Mouse (Mus musculus): Measurements from ENCODE around the gene Sh3d21.
A peak's percentile ranks its signal among the peaks of the same experiment; 100 is the strongest.
"Not testable (repeated sequence)": the region's sequence is repeated elsewhere in the genome, so short reads cannot be mapped to it uniquely, and the experiment has no call there.

The Sh3d21 gene

DNA sequence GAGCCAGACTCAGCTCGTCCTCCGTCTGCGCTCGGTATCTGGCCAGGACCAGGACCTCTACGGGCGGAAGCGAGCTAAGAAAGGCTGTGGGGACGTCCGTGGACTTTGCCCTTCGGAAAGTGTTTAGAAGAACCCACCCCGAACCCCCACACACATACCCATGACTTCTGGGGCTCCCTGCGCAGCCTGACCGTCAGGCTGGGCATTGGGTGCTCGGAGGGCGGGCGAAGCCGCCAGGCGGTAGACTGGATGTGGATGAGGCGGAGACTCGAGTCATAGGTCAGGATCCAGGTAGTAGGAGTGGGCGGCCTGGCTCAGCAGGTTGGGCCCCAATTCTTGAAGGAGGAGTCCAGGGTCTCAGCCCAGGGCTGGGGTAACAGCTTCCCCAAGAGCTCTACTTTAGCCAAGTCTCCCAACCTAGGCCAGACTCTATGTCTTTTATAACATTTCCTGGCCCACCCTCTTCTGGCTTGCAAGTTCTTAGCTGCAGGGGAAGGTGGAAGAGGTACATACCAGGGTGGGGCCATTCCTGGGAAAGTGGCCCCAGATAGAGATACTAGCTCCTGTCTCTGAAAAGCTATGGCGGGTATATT lies at the start of gene Sh3d21:
Gene Sh3d21 (minus strand): TSS at position 425 of the 593 bp plus-strand sequence.
- no peak for DNase-seq (ENCODE audit: extremely low spot score, low read depth, low spot score)

DNA sequence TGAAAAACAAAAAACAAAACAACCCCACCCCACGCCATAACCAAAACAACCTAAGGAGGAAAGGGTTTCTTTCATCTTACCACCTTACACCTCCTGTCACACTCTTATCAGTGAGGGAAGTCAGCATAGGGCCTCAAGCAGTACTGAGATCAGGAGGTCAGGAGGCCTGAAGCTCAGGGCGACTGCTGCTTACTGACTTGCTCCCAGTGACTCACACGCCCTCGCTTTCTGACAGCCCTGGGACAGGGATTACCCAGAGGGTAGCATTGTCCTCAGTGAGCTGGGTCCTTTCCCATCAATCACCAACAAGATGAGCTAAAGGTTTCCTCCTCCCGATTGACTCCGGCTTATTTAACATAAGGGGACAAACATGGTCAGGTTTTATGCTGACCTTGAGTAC lies 43.8 kb upstream of the Sh3d21 start:
- no peak for DNase-seq (ENCODE audit: extremely low spot score, low read depth, low spot score)

DNA sequence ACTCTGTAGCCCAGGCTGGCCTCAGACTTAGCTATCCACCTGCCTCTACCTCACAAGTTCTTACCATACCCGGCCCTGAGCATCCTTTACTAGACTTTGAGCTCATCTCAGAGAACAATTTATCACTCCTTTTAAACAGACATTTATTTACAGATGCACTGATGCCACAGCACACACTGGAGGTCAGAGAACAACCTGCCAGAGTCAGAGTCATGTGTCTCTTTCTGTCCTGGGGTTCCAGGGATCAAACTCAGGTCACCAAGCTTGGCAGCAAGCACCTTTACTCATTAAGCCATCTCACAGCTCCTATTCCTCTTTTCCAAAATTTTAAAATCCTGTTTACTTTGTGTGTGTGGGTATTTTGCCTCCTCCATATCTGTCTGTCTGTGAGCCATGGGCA lies 42.1 kb upstream of the Sh3d21 start:
- no peak for DNase-seq (ENCODE audit: extremely low spot score, low read depth, low spot score)

DNA sequence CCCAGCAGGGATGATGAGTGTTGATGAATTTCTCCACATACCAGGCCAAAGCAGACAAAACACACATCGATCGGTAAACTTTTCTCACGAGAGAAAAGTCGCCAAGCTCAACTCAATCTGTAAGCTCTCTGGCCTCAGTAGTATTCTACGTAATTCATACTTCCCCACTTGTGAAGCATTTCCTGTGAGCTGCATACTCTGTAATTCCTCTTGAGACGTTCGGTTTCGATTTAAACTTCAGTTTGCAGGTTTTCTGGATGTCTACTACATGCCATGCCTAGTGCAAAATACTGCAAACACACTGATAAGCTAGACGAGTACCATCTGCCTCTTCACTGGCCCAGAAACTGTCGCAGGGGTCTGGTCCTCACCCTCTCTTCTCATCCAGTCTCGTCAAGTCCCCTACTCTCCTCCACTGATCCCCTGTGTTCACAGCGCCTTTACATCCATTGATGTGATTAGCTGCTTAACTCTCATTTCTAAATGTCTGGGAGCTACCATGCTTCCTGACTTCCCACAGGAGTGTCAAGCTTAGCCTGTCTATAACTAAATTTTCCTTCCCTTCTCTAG lies 41.5 kb upstream of the Sh3d21 start:
- DNase-seq (ENCODE audit: extremely low spot score, low read depth, low spot score), result no peak

GRCm38 (mm10) chr4:126204016-126204415 lies 40.7 kb upstream of the Sh3d21 start:
- no peak for DNase-seq (ENCODE audit: extremely low spot score, low read depth, low spot score)

GRCm38 (mm10) chr4:126203336-126203895 lies 40.1 kb upstream of the Sh3d21 start:
- DNase-seq (ENCODE audit: extremely low spot score, low read depth, low spot score), result no peak

DNA sequence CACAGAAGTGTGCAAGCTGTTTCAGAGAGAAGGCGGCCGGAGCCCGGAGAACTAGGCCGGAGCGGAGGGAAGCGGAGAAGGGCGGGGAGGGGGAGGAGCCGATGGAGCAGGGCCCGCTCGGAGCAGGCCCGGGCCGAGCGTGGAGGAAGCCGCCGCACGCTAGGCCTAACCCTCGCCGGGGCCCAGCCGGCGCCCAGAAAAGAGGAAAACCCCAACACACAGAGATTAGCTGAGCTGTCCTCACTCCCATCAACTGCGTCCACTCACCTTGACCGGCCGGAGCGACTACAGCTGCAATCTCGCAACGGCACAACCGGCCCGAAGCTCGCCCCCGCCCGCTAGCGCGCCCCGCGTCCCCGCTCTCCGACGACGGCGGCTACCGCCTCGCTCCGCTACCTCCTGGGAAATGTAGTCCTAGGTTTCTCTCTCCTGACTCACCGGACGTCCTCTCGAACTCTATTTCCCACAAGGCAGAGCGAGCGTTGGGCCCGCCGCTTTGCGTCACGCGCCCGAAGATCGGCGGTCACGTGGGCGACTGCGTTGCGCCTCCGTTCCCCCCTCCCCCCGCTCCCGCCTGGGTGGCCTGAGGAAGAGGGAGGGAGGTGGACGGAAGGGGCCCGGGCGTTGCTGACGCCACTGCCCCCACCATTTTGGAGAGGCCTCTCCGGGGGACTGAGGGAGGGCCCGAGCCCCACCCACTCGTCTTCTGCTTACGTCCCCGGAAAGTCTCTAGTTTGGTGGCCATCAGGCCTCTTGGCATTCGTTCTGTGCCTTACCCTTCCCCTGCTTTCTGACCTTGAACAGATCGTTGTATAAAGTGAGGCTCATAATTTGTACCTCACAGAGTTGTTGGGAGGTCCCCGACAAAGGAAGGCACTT lies 39.3 kb upstream of the Sh3d21 start, which contains the start of gene Thrap3:
Gene Thrap3 (minus strand): TSS at position 458 of the 879 bp plus-strand sequence.
- DNase-seq (ENCODE audit: extremely low spot score, low read depth, low spot score), result peak; percentile 92

- peak; percentile 46 for DNase-seq (ENCODE audit: extremely low spot score, low read depth, low spot score)
These were observed 38.4 kb upstream of the Sh3d21 start for GRCm38 (mm10) chr4:126201514-126202302.

DNA sequence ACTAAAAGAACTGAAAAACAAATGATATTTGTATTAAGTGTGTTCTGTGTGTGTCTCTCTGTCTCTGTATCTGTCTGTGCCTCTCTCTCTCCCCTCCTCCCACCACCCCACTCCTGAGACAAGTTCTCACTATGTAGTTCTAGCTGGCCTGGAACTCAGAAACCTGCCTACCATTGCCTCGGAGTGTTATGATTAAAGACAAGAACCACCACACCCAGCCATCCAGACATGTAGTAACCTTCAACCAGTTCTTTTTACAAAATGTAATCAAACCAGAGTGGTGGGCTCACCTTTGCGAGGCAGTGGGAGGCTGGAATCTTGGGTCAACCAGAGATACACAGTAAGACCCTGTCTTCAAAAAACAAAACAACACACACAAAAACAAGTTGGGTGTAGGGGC lies 37.4 kb upstream of the Sh3d21 start:
- no peak for DNase-seq (ENCODE audit: extremely low spot score, low read depth, low spot score)

DNA sequence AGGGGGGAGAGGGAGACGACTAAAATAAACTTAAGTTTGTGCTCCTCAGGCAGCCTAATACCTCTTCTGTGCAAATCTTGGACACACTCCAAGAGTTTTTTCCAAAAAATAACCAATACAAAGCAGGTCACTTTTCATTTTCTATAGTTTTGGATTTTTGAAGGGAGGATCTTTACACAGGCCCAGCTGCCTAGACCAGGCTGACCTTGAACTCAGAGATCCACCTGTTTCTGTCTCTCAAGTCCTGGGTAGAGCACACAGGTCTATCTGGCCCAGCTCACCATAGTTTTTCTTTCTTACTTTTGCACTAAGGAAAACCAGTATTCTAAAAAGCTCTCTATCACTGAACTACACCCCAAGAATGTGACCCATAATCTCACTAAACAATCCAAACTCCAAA lies 36.7 kb upstream of the Sh3d21 start:
- DNase-seq (ENCODE audit: extremely low spot score, low read depth, low spot score), result no peak

DNA sequence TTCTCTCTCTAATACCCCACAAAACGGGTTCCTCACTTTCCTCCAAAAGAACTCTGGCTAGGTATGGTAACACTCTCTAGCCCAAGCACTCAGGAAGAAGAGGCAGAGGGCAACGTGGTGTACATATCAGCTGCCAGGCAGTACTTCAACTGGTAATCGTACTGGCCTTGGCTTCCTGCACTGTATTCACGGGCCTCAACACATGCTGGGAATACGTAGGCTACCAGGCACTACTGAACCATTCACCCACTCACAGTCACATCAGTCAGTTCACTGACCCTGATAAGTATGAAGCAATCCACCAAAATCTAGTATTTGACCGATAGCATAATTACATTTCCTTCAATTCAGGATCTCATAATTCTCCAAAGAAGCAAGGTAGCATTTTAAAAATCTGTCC lies 36.3 kb upstream of the Sh3d21 start:
- DNase-seq (ENCODE audit: extremely low spot score, low read depth, low spot score), result no peak

GRCm38 (mm10) chr4:126197485-126197884 lies 34.2 kb upstream of the Sh3d21 start:
- DNase-seq (ENCODE audit: extremely low spot score, low read depth, low spot score), result no peak

DNA sequence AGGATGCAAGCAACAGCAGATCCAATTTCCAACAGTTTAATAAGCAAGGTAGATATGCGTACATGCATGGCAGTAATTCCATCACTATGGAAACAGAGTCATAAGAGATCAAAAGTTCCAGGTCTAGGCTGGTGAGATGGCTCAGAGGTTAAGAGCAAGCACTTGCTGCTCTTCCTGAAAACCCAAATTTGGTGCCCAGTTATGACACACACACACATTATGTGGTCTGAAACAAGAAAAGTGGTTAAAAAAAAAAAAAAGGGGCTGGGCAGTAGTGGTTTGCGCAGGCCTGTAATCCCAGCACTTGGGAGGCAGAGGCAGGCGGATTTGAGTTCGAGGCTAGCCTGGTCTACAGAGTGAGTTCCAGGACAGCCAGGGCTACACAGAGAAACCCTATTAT lies 31.6 kb upstream of the Sh3d21 start:
- no peak for DNase-seq (ENCODE audit: extremely low spot score, low read depth, low spot score)

GRCm38 (mm10) chr4:126194216-126194615 lies 30.9 kb upstream of the Sh3d21 start:
- no peak for DNase-seq (ENCODE audit: extremely low spot score, low read depth, low spot score)

GRCm38 (mm10) chr4:126190636-126191035 lies 27.3 kb upstream of the Sh3d21 start:
- no peak for DNase-seq (ENCODE audit: extremely low spot score, low read depth, low spot score)

DNA sequence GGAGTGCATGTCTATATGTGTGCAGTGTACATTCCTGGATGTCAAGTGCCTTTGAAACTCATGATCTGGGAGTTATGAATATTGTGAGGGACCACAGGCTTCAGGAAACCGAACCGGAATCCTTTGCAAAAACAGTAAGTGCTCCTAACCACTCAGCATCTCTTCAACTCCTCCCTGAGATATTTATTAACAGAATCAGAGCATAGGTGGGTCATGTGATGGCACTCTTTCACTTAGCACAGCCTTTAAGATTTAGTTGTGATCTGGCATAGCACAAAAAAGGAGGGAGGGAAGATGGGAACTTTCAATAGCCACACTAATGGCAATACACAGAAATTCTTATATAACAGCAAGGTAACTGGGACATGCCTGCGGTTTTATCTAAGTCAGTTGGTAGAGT lies 23.8 kb upstream of the Sh3d21 start:
- DNase-seq (ENCODE audit: extremely low spot score, low read depth, low spot score), result no peak

- DNase-seq (ENCODE audit: extremely low spot score, low read depth, low spot score), result no peak
These were observed 19.7 kb upstream of the Sh3d21 start for GRCm38 (mm10) chr4:126183034-126183433.

GRCm38 (mm10) chr4:126181170-126181957 lies 18.1 kb upstream of the Sh3d21 start:
- no peak for DNase-seq (ENCODE audit: extremely low spot score, low read depth, low spot score)

DNA sequence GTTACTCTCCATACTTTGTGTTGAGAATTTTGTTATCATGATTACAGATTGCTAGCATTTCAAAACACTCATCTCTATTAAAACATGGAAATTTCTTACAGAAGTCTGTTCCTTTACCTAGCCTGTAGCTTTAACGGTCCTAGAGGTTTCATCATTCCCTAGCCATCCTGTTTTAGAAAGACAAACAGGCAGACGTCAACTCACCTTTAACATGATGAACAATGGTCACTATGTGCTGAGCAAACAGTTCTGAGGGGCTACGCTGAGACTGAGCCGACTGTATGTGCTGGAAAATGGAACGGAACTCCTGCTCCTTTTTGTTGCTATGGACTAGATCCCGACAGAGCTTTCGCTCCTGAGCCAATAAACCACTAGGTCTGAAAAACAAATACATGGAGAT lies 12.7 kb upstream of the Sh3d21 start:
- not testable (repeated sequence) for DNase-seq (ENCODE audit: extremely low spot score, low read depth, low spot score)

DNA sequence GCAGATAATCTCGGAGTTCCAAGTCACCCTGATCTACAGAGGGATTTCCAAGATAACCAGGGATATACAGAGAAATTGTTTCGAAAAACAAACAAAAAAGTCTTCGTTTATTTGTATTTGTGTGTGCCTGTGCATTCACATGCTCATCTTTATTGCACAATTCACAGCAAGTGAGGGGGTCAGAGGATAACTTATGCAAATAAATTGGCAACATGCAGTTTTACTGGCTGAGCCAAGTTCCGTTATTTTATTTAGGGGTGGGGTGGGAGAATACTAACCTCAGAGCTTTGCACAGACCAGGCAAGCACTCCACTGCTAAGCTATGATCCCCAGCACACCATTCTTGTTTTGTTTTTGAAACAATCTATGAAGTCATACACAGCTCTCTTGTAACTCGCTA lies 10.5 kb upstream of the Sh3d21 start:
- DNase-seq (ENCODE audit: extremely low spot score, low read depth, low spot score), result no peak
